Mouse (Mus musculus): Measurements from ENCODE around the gene Lrch1.

The Lrch1 gene

DNA sequence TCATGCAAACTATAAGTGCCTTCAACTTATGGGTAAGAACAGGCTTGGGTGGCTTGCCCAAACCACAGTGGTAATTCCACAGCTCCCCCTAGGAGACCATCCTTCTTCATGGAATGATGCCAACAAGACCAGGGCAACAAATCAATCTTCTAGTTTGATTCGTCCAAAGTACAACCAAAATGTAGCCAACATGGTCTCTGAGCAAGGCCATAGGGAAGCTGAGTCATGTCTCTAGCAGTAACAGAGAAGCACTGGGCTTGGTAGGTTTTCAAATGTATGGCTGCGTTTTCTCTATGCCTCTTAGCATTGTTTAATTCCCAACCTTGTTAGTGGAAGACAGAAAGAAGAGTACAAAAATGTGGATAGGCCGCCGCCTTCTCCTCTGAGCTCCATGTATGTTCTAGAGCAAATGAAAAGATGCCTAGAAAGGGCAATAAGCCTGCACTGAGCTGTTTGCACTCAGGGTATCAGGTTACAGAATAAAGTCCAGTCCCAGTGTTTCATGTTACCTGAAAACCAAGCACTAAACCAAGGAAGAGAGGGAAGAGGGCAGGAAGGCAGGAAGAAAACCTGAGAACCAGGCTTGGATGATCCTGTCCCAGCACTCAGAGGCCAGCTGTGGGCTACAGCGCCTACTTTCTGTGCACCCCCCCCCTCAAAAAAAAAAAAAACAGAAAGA, 82.7 kb downstream of the Lrch1 start:
- in situ Hi-C loops (cut with MboI, MseI) = no loop called here

DNA sequence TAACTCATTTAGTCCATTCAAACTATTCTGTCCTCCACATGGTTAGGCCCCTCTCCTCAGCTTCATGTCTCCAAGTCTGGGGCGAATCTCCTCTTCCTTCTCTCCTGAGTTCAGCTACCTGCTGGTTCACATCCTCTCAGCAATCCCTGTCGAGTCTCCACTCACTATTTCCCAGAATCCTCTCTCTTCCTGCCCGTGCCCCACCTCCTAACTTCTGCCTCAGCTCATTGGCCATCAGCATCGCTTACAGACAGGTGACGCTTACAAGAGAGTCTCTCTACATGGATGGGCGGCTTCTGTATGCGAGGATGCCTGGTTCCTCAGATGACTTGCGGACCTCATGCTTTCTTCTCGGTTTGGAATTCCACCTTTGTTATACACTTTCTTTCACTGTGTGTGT, 86.2 kb downstream of the Lrch1 start:
- in situ Hi-C loops (cut with MboI, MseI) = no loop called here

DNA sequence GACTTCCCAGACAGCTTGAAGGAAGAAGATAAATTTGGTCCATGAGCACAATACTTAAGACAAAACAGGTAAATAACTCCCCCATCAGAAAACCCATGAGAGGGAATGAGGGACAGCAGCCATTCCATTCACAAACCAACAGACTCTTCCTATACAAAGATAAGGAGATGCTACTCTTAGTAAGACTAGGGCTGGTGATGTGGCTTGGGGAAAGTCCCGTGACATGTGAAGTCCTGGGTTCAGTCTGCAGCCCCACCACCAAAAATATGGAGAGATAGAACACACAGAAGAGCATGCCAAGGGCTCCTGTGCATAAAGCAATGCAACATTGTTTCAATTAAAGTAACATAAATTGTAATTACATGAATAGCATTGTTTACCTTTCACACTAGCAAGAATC, 88.5 kb downstream of the Lrch1 start:
- in situ Hi-C loops (cut with MboI, MseI) = no loop called here

DNA sequence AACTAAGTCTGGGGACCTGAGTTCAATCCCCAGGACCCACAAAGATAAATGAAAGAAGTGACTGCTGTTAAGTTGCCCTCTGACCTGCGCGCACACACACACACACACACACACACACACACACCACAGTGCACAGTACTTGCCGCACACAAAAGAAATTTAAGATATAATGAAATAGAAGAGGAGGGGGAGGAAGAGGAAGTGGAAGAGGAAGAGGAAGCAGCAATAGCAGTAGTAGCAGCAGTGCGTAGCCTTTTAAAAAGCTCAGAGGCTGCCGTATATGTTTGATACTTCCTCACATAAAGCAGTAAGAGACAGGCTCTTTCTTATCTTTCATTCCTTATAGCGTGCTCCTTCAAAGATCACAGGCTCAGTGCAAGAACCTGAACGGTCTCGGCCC, 92.2 kb downstream of the Lrch1 start:
- in situ Hi-C loops (cut with MboI, MseI) = no loop called here

DNA sequence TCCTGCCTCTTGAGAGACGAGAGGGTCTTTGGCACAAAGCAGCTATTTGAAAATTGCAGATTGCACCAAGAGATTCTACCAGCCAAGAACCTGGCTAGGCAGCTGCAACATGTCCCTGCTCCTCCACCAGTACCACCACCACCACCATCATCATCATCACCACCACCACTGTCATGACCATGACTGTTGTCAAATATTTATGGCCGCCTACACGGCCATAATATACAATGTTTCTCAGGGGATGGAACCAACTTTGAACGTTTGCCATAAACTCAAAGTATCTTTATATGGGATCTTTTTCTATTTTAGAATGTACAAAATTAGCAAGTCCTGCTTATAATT, 93.9 kb downstream of the Lrch1 start:
- in situ Hi-C loops (cut with MboI, MseI) = no loop called here

DNA sequence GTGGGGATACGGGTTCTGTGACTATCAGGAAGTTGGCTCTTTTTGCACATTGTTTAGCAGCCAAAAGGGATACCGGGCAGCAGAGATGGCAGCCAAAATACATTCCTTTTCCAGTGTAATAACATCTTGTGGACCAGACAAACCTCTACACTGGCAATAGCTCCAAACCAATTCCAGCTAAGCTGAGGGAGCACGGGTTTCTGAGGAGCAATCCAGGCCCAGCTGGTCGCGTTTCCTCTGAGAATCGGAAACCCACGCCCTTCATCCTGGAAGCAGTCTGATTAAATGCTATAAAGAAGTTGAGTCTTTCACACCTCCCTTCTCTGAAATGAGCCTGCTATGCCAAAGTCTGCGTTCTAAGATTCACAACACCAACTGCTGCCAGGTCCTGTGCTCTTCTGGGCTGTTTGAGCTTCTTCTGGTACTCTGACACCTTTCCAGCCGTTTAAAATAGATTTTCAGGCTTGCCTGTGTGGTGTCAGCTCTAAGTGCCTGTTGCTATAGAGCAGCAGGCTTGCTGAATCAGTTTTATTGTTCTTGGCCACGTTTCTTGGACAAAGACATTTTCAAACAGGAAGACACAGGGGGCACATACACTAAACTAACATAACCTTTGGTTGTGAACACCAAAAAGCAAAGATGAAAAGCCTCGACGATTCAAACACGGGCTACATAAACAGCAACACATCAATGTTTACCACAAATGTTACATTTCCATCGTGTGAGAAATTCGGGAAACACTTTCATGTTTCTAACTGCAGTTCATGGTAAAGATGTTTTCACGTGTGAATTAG, 94.5 kb downstream of the Lrch1 start:
- in situ Hi-C loops (cut with MboI, MseI) = no loop called here

DNA sequence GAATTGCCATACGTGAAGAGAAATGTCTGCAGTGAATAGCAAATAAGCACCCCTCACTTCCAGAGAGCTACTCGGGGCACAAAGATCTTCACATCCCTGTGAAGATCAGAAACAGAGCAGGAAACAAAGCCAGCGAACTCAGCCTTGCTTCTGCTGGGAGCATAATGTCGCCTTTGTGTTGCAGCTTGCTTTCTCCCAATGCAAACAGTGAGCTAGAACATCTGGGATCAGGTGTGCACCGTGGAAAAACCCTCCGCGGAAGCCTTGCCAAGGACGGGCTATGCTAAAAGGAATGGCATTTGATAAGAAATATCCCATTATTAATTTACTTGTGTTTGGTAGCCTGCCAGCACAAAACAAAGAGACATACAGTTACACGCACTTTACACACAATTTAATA, 95.8 kb downstream of the Lrch1 start:
- in situ Hi-C loops (cut with MboI, MseI) = no loop called here

DNA sequence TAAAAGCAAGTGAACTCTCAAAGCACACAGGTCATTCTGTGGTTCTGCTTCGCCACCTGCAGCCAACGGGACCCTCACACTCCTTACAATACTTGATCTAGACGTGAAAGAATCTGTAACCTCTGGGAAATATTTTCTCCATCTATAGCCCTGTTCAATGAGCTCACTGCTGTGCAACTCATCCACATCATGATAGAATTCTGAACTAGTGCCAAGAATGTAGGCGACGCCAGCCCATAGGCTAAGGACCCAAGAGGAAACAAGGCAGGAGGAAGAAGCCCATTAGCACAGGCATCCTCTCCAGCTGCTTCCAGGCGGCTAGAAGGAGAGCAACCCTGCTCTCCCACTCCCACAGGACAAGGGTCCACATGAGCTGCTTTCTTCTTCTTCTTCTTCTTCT, 98.7 kb downstream of the Lrch1 start:
- in situ Hi-C loops (cut with MboI, MseI) = loop anchor here in 1 of 2 experiments (5.0 kb wide), 2 partner anchors 38 to 98 kb away; partner anchors contain the start of gene Lrch1

DNA sequence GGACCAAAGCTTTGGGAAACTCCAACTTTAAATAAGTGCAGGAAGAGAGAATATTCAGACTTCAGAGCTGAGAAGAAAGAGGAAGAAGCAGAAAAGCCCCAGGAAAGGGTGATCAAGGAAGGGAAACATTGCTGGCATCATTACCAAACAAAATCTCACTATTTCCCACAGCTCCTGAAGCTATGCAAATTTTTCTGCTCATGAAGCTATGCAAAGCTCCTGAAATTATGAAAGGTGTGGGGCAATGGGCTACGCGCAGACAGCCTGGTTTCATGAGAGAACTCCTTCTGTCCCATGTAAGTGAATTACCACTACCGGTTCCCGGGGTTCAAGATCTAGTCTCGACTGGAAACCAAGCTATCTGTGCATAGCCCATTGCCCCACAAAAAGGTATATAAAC, 99.5 kb downstream of the Lrch1 start:
- in situ Hi-C loops (cut with MboI, MseI) = loop anchor here in 1 of 2 experiments (5.0 kb wide), 2 partner anchors 39 to 99 kb away; partner anchors contain the start of gene Lrch1

DNA sequence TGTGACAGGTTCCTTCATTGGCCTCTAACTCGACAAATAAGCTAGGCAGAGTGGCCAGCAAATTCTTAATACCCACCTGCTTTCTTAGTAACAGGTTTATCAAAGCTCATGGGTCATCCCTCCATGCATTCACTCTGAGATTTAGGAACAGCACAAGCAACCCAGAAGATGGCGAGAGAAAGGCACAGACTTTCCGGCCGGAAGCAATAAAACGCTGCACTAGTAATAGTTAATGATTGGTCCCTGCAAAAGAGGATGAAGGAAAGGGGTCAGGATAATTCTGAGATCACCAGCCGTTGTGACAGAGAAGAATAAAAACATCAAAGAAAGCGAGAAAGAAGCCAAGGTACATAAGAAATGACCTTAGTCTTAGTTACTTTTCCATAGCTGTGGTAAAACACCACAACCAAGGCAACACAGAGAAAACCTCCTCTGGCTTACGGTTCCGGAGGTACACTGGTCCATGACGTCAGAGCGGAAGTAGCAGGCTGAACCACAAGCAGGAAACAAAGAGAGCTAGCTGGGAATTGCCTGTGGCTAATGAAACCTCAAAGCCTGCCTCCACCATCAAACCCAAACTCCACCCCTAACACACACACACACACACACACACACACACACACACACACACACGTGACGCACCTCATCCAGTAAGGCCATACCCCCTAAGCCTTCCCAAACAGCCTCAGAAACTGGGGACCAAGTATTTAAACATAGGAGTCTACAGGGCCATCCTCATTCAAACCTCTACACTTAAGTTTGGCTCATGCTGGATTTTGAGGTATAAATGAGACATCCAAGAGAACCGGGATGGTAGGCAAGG, 100.2 kb downstream of the Lrch1 start:
- in situ Hi-C loops (cut with MboI, MseI) = loop anchor here in 1 of 2 experiments (5.0 kb wide), 2 partner anchors 40 to 100 kb away; partner anchors contain the start of gene Lrch1

DNA sequence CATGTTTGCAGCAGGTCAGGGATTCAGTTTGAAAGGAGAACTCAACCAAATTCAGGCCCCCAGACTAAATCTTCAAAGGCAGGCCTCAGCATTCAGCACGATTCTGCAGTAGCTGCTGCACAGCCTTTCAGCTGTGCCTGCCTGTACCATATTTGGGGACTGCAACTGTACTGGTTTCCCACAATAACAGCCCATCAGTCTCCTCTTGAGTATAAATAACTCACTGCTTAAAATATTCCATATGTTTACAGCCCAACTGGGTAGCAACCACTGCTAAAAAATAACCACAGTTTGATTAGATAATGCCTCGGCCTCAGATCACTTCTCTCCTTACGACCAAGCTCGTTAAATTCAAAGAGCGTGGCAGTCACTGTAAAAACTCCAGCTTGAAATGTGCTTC, 101.0 kb downstream of the Lrch1 start:
- in situ Hi-C loops (cut with MboI, MseI) = loop anchor here in 1 of 2 experiments (5.0 kb wide), 2 partner anchors 41 to 101 kb away; partner anchors contain the start of gene Lrch1

DNA sequence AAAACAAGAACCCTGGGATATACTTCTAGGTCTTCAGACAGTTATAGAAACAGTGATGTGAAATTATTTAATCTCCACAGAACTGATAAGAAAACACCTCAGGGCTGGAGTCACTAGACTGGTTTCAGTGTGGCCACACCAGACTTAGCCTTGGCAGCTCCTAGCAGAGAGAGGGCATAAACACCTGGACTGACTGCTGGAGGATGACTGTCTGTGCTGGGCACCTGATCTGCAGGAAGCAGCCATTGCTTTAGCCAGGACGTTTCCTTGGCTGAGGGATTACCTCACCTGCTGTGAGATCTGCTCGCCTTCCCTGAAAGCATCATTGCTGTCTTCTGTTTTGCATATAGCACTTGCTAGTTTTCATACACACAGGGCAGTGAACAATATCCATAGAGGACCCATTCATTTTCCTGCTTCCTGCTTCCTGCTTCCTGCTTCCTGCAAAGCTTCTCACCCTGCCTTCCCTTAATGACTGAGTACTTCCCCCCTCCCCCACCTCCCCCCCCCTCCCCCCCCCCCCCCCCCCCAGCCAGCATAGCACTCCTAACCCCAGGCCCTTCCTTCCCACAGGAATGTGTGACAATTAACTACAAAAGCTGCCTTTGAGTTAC, 101.9 kb downstream of the Lrch1 start:
- in situ Hi-C loops (cut with MboI, MseI) = loop anchor here in 1 of 2 experiments (5.0 kb wide), 2 partner anchors 42 to 102 kb away; partner anchors contain the start of gene Lrch1

DNA sequence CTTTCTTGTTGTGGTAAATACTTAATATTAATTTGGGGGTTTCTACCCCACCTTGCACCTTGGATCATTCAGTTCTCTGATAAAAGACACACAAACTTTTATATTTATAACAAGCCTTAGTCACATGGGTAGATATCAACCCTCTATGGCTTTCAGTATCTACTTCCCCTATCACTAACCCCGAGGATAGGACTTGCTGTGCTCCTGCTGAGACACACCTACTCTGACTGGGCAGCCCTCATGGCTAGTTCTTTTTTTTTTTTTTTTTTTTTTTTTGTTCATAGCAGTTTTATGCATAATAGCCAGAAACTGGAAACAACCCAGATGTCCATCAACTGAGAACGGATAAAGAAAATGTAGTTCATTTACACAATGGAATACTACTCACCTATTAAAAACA, 106.0 kb downstream of the Lrch1 start:
- in situ Hi-C loops (cut with MboI, MseI) = loop anchor here in 1 of 2 experiments (5.0 kb wide), 1 partner anchor 91 kb away; no protein-coding TSS in a partner anchor

DNA sequence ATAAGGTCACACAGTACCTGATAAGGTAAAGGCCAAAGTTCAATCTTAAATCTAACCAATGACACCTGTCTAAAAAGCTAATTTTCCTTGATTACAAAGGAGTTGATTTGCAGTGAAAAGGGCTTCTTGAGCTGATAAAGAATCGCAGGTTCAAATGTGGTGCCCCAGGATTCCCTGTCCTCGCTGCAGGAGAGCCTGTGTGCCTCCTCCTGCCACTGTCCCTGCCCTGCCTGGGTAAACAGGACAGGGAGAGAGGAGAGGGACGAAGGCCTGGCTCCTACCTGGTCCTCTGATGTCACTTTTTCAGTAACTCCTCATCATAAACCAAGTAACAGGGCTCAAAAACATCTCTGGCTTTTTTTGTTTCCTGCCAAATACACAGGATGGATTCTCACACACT, 106.4 kb downstream of the Lrch1 start:
- in situ Hi-C loops (cut with MboI, MseI) = loop anchor here in 1 of 2 experiments (5.0 kb wide), 1 partner anchor 91 kb away; no protein-coding TSS in a partner anchor

DNA sequence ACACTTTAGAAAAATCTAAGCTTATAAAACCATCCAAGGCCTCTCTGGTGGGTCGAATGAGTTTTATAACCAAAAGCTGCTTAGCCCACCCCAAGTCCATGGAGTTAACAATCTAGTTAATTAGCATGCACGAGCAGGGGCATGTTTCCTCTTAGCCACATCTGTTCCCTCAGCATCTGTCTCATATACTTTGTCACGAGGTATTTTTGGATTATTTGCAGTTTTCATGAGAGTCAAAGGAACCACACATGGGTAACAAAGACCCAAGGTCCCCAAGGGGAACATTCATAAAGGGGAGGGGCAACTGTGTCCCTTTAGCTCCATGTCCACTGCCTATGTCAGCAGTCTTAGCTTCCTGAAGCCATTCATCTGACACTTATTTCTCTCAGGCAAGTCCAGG, 106.9 kb downstream of the Lrch1 start:
- in situ Hi-C loops (cut with MboI, MseI) = loop anchor here in 1 of 2 experiments (5.0 kb wide), 1 partner anchor 91 kb away; no protein-coding TSS in a partner anchor

DNA sequence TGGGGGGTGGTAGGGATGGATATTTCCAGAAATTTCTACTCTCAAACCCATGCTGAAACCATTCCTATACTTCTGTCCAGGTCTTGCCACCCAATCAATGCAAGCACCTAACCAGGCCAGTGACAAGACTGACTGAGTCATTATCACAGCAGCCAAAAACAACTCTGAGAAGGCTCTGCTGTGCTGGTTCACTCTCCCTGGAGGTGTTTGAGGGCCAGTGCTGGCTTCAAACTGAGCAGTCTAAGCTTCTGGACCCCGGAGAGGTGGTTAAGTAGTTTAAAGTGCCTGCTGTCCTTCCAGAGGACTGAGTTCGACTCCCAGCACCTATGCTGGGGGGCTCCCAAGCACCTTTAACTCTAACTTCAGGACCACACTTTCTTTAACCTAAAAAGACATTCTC, 107.3 kb downstream of the Lrch1 start:
- in situ Hi-C loops (cut with MboI, MseI) = loop anchor here in 1 of 2 experiments (5.0 kb wide), 1 partner anchor 92 kb away; no protein-coding TSS in a partner anchor

DNA sequence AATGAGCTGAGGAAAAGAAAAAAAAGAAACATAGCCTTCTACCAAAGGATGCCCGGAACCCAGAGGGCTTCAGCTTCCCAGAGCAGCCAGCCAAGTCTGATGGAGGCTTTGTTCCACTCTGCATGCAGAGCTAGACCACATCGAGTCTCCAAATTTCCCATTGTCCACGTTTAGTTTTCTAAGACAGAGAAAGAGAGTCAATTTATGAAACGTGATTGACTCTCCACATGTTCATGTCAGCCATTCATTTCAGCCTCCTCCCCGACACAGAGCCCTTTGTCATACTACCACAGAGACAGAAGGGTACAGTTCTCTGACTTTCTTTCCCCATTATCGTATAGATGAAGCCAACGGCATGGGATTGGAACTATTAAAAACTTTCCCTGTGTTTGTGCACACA, 108.9 kb downstream of the Lrch1 start:
- in situ Hi-C loops (cut with MboI, MseI) = no loop called here

DNA sequence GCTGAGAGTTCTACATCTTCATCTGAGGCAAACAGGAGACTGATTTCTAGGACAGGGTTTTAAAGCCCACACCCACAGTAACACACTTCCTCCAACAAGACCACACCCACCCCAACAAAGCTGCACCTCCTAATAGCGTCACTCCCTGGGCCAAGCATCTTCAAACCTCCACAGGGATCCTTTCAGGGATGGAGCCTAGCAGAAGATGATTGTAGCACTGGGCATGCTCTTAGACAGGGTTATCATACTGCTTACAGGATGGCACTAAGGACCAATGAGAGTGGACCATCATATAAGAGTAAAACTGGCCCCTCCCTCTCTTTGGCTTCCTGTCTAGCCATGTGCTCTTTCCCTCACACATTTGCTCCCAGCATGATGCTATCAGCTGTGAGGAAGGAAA, 112.7 kb downstream of the Lrch1 start:
- in situ Hi-C loops (cut with MboI, MseI) = no loop called here

DNA sequence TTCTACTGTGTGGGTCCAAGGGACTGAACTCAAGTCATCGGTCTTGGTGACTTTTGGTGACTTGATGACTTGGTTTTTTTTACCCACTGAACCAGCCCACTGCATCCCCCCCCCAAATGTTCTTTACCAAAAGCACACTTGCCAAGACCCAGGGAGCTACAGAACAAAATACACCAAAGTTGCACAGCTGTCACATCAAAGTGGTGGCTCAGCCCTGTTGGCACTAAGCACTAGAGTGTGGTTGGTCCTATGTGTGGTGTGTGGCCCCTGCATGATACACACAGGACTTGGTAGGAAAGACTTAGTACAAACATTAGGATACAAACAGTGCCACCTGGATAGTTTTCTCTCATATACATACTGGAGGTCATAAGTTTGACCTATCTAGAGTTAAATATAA, 113.5 kb downstream of the Lrch1 start:
- in situ Hi-C loops (cut with MboI, MseI) = no loop called here

DNA sequence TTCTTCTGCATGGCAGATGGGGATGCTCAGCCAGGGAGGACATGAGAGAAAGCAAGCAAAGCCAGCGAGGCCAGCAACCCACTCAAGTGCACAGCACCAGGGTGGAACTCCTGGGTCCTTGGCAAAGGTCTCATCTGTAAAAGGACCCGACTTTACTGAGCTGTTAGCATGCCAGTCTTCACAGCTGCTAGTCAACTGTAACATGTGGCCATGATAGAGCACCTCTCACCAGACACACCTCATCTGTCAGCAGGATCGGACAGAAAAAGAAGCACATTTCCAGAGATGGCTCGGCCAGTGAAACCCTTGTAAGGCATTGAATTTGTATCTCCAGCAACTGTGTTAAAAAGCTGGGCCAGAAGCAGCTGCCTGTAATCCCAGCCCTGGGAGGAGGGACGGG, 116.0 kb downstream of the Lrch1 start:
- in situ Hi-C loops (cut with MboI, MseI) = no loop called here

DNA sequence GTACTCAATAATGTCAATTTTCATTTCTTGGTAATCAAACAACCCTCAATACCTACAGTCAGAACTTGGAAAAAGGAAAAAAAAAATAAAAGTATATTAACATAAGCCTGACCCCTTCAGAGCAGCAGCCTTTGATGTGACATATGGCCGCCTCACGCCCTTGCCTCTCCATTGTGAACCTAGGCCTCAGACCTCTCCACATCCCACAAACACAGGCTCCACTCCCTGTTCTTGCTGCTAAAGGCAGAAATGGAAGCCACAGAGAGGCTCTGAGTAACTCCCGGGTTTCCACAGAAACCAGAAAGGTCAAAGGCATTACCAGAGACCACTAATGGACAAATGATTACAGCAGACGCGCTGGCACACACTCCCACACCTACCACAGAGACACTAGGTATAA, 116.6 kb downstream of the Lrch1 start:
- in situ Hi-C loops (cut with MboI, MseI) = no loop called here

Measured in T-helper 17 cell (primary cell).